Mouse (Mus musculus): Measurements from ENCODE around the gene Ppil6.

Ppil6 gene

DNA sequence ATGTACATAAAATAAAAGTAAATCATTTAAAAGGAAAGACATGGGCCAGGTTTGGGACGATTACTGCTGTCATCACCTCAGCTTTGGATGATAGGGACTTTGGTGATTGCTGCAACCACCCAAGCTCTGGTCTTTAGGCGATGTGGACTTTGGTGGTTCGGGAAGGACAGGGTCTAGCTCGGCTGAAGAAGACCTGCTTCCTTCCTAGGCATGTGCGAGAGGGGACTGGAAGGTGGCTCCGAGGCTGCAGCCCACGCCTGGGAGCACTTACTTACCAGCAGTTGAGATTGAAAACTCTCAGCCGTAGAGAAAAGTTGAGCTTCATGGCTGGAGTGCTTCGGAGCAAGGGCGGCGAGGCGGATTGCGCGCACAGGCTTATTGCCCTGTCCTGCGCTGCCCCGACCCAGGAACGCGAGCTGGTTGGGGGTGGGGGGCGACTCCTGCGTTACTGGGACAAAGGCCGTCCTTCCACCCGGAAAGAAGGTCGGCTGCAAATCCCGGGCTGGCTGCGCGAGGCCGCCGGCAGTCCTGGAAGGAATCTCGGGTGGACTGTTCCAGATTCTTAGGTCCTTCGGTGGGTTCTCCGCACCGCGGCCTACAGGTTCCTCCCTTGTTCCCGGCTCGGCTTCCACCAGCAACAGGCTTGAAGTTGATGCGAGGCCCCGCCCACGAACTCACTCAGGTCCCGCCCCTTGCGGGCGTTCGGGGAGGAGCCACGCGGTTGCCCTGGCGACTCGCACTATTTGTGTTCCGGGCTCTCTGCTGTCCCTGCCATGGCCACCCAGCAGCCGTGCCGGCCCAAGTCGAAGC lies at the start of gene Ppil6, which contains the start of gene Smpd2:
TSS of gene Ppil6 (plus strand) at position 732 of the 810 bp plus-strand sequence.
TSS of gene Smpd2 (minus strand) at position 662 of the 810 bp plus-strand sequence.
- in situ Hi-C loops (cut with MboI, MseI), result loop anchor here (5.0 to 10.0 kb wide), 3 partner anchors 43 to 1185 kb away; partner anchors contain the start of genes Ak9 (in 1 of the 2) and Fig4 (in 1 of the 2)

DNA sequence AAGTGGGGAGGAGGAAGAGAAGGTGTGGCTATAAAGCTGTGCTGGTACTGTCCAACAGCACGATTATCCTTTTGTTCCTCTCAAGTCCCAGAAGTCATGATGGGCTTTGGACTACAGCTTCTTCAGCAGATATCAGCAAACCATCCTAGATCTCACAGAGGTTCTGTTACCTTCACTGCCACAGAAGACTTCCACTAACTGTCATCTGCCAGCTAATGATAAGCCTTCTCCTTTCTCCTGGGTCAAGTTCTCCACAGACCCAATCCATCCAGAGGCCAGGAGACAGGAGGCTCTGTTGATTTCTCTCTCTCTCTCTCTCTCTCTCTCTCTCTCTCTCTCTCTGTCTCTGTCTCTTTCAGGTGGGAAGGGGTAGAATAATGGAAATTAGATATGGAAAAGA lies 42.0 kb upstream of the Ppil6 start:
- in situ Hi-C loops (cut with MboI, MseI), result loop anchor here (5.0 kb wide), 1 partner anchor 39 kb away; no protein-coding TSS in a partner anchor

DNA sequence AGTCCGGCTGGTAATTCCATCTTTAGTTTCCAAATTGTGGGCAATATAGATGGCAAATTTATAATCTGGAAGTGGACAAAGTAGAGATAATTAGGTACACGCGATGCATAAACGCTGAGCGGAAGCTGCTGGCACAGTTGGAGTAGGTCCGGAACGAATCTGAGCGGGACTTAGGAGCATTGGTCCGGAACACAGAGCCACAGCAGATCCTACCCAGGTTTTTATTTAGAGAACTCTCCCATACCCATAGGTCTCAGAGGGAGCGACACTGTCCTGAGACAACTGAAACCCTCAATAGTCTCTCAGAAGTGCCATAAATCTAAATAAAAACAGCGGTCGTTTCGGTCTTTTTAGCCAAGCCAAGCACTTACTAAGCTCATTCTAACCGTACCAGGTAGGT lies 40.6 kb upstream of the Ppil6 start:
- in situ Hi-C loops (cut with MboI, MseI), result loop anchor here (5.0 kb wide), 1 partner anchor 38 kb away; no protein-coding TSS in a partner anchor

DNA sequence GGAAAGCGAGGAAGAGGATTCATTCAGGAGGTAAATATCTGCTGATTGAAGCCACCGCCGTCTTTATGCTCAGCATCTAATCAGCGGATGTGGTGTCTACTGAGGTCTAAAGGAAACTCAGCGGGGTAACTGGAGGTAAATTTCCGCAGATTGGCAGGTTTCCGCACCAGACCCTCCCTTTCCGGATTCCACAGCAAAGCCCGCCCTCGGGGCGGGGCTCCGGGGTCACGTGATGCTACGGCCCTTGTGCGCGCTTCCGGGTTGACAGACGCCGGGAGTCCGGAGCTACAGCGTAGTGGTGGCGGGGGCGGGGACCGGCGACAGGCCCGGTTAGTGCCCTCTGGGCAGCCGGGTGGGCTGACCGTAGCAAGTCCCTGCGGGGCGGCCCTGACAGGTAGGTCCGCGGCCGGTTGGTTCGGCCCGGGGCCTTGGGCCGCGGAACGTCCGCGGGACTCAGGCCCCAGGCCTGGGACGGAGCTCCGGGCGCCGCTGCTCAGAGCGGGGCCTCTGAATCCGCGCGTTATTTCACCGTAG lies 40.0 kb upstream of the Ppil6 start, which contains the start of gene Zbtb24:
TSS of gene Zbtb24 (plus strand) at position 247 of the 534 bp plus-strand sequence.
- in situ Hi-C loops (cut with MboI, MseI), result no loop called here

DNA sequence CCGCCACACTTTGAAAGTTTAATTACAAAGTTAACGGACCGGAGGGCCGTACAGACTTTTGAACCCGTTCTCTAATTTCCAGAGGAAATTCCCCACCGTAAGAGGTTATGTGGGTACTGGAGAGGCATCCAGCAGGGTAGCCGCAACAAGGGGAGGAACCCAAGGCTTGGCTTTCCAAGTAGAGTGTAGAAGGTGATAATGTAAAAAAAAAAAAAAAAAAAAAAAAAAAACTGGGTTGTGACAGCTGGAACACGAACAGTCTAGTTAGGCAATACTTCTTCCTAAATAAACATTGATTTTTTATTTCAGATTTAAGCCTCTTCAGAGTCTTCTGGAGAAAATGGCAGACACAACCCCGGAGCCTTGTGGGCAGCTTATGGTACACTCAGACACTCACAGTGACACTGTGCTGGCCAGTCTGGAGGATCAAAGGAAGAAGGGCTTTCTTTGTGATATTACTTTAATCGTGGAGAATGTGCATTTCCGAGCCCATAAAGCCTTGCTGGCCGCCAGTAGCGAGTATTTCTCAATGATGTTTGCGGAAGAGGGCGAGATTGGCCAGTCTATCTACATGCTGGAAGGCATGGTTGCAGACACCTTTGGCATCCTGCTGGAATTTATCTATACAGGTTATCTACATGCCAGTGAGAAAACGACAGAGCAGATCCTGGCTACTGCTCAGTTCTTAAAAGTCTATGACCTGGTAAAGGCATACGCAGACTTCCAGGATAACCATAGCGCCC lies 39.3 kb upstream of the Ppil6 start:
- in situ Hi-C loops (cut with MboI, MseI), result no loop called here

DNA sequence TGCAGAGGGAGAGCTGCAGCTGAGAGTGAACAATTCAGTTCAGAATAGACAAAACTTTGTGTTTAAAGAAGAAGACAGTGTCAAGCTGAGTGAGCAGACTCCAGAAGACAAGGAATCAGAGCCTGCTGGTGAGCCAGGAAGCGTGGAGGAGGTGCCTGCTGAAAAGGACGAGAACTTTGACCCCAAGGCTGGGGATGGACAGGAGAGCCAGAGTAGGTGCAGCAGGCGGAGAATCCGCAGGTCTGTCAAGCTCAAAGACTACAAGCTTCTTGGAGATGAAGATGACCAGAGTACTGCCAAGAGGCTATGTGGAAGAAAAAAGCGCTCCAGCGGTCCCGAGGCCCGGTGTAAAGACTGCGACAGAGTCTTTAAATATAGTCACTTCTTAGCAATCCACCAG lies 38.6 kb upstream of the Ppil6 start:
- in situ Hi-C loops (cut with MboI, MseI), result no loop called here

DNA sequence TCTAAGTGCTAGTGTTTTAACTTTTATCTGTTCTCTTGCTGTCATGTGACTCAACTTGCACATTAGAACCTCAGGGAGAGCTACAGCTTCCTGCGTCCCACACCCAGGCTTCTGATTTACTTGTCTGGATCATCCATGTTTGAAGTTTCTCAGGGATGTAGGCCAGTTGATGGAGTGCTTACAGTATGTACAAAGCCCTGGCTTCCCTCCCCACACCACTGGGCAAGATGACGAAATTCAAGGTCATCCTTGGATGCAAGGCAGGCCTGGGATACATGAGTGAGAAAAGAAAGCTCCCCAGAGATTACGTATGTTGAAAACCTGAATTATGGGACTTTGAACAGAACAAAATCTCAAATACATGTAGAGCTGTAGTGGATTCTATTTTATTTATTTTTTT lies 37.4 kb upstream of the Ppil6 start:
- in situ Hi-C loops (cut with MboI, MseI), result no loop called here

DNA sequence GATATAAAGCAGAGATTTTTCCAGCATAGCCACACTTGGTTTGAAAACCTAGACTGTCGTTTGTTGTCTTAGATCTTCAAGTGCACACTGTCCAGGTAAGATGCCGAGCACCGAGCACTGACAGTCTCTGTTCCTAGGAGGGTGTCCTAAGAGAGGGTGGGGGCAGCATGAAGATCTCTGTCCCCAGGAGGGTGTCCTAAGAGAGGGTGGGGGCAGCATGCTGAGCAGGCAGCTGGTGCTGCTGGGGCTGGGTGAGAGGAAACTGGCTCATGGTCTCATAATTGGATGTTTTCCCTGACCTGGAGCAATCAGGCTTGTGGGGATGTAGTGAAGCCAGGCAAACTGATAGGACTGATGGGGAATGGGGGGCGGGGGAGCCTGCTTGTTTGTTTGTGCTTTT lies 30.2 kb upstream of the Ppil6 start:
- in situ Hi-C loops (cut with MboI, MseI), result no loop called here

DNA sequence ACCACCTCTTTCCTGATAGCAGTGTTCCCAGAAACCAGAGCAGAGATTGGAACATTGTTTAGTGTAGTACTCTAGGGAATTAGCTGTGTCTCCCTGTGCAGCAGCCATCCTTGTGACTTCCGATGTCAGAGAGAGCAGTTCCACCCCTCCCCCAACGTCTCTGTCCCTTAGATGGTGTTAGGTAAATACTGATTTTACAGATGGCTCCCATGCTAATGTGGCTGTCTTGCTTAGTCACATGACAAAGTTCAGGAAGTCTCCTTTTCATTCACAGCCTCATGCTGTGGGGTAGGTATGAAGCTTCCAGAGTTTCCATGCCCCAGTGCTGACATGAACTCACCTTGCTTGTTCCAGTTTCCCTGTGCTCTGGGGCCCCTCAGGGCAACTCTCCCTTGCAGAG lies 29.7 kb upstream of the Ppil6 start:
- in situ Hi-C loops (cut with MboI, MseI), result no loop called here

DNA sequence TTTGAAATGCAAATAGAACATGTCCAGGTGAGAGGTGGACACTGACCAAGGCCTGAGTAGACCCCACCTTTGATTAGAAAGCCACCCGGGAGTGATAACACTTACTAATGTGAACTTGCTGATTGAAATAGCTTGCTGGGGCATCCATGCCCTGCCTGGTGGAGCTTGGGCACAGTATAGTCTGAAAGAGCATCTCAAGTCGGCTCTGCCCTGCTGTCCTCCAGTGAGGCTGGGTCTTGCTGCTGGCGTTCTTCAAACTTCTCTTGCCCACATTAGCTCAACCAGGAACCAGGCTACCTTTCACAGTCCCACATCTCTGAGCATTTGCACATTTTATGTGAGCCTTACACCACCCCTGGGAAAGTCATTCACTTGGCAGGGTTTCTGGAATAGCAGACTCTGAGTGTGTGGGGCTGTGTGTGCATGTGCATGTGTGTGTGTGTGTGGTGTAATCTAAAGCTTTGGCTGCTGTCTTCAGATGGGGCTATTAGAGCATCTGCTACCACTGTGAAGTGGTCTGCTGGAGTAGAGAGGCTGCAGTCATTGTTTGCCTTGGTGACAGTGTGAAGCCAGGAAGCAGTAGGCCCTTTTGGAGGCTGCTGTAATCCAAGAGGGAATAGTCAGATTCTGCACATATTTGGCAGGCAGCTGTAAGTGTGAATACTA lies 29.0 kb upstream of the Ppil6 start:
- in situ Hi-C loops (cut with MboI, MseI), result no loop called here

DNA sequence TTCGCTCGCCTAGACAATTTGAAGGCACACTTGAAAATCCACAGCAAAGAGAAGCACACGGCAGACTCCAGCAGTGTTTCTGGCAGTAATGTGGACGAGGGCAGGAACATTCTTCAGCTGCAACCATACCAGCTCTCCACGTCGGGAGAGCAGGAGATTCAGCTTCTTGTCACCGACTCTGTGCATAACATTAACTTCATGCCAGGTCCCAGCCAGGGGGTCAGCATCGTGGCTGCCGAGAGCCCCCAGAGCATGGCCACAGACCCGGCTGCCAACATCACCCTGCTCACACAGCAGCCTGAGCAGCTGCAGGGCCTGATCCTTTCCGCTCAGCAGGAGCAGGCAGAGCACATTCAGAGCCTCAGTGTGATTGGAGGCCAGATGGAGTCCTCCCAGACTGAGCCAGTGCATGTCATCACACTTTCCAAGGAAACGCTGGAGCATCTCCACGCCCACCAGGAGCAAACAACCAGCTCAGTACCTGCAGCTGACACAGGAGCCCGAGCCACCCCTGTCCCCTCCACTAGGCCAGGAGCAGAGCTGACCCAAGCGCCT lies 25.8 kb upstream of the Ppil6 start:
- in situ Hi-C loops (cut with MboI, MseI), result no loop called here

DNA sequence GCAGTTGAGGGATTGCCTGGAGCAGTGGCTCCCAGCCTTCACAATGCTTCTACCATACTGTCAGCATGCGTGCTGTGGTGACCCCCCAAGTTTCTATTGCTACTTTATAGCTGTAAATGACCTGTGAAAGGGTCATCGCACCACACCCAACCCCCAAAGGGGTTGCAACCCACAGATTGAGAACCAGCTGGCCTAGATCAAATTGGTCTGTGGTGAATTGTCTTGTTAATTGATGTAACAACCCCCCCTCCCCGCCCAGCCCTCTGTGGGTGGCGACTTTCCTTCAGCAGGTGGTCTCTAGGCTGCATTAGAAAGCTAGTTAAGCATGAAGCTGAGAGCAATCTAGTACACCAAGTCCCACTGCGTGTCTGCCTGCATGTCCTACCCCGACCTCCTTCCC lies 22.9 kb upstream of the Ppil6 start:
- in situ Hi-C loops (cut with MboI, MseI), result no loop called here

DNA sequence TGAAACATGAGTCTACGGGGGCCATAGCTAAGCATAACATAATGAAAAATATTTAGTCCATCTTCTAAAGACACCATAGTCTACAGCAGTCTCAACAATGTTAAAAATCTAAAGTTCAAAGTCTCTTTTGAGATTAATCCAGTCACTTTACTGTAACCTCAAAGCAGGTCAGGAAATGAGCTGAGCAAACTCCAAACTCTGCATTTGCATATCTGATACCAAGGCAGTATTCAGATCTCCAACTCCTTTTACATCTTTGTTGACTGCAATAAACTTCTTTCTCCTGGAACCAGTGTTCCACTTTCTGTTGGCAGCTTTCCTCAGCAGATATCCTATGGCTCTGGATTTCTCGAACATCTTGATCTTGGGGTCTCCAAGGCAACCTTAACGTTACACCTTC lies 19.5 kb upstream of the Ppil6 start:
- in situ Hi-C loops (cut with MboI, MseI), result no loop called here

DNA sequence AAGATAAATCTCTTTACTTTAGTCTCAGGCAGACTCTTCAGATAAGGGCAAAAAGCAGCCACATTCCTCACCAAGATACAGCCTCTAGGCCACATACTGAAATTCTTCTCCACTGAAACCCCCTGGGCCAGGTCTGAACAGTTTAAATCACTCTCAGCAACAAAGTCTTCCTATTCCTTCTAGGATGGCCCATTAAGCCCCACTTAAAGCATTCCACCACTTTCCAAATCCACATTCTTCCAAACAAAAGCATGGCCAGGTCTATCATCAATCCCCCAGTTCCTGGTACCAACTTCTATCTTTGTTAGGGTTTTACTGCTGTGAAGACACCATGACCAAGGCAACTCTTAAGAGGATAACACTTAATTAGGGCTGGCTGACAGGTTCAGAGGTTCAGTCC lies 17.7 kb upstream of the Ppil6 start:
- in situ Hi-C loops (cut with MboI, MseI), result no loop called here

DNA sequence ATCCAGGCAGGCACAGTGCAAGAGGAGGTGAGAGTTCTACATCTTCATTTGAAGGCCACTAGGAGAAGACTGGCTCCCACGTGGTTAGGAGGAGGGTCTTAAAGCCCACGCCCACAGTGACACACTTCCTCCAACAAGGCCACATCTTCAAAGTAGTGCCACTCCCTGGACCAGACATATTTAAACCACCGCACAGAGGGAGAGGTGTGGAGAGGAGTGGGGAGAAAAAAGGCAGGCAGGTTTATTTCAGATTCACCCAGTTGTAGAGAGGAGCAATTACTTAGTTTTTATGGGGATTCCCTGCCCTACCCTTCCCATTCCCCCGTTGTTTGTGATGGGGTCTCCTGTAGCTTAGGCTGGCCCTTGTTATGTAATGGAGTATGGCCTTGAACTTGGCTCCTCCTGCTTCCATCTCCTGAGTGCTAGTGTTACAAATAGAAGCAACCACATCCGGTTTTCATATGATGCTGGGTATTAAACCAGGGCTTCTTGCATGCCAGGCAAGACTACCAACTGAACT lies 17.2 kb upstream of the Ppil6 start:
- in situ Hi-C loops (cut with MboI, MseI), result no loop called here

DNA sequence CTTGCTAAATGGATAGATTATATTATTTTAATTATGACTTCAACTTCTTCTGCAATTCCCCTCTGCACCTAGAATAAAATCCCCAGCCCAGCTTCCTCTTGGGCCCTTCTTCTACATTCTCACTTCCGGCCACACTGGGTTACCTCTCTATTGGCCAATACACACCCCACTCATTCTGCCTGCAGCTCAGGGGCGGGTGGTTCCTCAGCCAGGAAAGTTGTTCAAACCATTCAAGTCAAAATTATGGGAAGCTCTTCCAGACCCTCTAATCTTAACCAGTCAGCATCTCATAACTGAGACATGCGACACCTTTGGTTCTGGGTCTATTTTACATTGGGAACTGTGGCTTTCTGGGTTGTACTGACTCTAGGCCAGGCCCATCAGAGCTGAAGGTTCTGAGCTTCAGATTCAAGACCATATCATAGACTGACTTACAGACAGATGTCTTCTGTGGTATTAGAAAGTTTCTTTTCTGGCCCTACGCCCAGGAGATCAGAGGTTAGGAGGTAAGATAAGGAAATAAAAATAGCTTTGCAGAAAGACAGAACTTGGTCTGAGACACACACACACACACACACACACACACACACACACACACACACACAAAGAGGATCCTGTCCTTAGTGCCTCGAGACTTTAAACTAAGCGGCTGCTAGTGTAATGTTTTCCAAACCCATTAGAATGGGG lies 16.3 kb upstream of the Ppil6 start:
- in situ Hi-C loops (cut with MboI, MseI), result no loop called here

DNA sequence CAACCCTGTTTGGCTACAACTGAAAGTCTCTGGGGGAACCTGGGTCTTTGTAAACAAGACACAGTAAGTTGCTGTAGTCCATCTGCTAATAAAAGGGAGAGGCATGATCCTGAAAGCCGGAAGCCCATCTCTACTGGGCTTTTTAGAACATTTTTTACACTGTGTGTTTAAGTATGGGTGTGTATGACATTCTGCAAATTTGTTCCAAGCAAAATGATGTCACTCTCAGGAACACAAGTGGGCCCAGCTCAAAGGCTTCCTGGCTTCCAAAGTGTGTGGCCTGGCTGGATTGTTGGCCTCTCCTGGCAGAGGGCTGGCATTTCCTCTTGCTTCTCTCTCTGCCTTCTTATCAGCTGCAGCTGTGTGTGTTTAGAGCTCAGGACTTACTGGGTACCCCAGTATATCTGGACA lies 15.3 kb upstream of the Ppil6 start:
- in situ Hi-C loops (cut with MboI, MseI), result loop anchor here in 1 of 2 experiments (5.0 kb wide), 1 partner anchor 42 kb away; the partner anchor contains the start of gene Cd164

DNA sequence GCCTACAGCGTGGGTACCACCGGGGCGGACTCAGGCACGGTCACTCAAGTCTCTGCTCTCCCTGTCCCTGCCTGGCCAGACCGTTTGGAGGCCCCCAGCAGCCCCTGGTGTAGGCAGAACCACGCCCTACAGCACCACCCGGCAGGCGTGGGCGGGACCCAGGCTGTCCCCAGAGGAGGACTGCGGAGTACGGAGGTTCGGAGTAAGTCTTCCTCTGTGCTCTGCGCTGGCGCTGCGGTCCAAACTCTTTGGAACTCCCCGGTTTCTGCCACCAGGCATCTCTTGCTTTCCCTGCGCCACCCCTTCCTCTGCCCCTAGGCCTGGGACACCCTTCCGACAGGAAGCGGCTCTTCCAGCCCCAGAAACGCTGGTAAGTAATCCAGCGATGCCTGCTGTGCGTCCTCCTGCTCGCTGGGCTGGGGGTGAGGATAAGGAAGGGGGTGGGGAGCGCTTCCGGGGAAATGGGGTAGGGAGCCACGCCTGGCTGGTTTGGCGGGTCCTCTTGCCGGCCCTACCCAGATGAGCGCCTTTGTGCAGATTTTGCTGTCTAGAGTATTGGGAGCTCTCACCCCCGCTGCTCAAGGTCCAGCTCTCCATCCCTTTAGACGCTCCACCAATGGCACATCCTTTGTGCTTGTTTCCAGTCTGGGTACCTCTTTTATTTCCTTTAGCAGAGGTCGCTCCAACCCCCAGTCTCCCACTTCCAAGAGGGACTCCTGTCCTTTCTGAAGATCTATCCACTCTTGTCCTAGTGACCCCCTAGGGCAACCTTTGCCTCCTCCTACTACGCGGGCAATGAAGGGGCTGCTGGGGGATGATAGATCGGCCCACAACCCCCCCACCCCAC lies 13.8 kb upstream of the Ppil6 start, which contains the start of gene Mical1:
TSS of gene Mical1 (plus strand) at position 144 of the 847 bp plus-strand sequence.
- in situ Hi-C loops (cut with MboI, MseI), result loop anchor here in 1 of 2 experiments (5.0 kb wide), 1 partner anchor 41 kb away; the partner anchor contains the start of gene Cd164

DNA sequence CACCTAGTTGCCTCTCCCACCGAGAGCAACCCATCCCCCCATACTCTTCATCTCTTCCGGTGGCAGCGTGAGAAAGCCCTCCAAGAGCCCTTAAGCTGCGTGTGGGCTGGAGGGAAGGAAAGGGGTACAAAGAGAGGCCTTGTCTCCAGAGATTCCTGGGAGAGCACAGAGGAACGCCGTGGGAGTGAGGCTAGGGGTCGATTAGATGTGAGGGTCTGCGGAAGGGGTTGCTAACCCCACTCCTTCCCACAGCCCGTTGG lies 13.3 kb upstream of the Ppil6 start:
- in situ Hi-C loops (cut with MboI, MseI), result loop anchor here in 1 of 2 experiments (5.0 kb wide), 1 partner anchor 40 kb away; the partner anchor contains the start of gene Cd164
